Mouse (Mus musculus): ENCODE results near the gene Prkag2. TPM values are rescaled to one million over a fixed set of nuclear protein-coding genes. Genes with fewer than 3 reads are reported as not detected.
"Not testable (repeated sequence)": the region's sequence is repeated elsewhere in the genome, so short reads cannot be mapped to it uniquely, and the experiment has no call there.

Gene Prkag2
- polyA plus RNA-seq, 1 experiment from 2014 or later, result 102 TPM

DNA sequence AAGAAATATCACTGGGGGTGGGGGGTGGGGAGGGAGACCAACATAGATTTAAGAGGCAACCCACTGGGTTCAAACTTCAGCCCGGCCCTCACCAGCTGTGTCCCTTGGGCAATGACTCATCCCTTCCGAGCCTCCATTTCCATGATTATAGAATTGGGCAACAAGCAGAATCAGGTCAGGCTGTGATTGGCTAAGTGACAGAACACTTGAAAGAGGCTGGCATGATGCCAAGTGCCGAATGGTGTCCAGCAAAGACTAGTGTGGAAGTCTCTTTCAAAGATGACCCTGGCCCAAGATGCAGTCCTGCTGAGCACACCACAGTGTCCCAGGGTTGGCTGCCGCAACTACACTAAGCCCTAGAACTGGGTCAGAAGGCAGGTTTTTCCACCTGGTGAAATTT lies 14.2 kb downstream of the Prkag2 start:
- 30% methylated on average over 4 of the region's 4 CpGs for WGBS
- ATAC-seq (replicated peaks; ENCODE audit: insufficient number of reproducible peaks, insufficient read depth, low FRiP score, low read depth), result no peak
- H3K4me3 ChIP-seq, result no peak overlapping the region
- no peak overlapping the region for H3K9ac ChIP-seq
- no peaks in the 10 kb centered on the region for H3K36me3 ChIP-seq
- H3K4me2 ChIP-seq, result no peak overlapping the region
- no peaks in the 10 kb centered on the region for H3K27me3 ChIP-seq
- no peaks in the 10 kb centered on the region for H3K9me3 ChIP-seq (replicated peaks)
- H3K4me1 ChIP-seq (replicated peaks), result peaks cover 37% of the 10 kb centered on the region
- H3K27ac ChIP-seq, result peak overlapping the region; percentile 7; the same call in 1 of the 2 replicates

- no peak for ATAC-seq (replicated peaks; ENCODE audit: insufficient number of reproducible peaks, insufficient read depth, low FRiP score, low read depth)
- Histone ChIP-seq H3K4me1 (replicated peaks) (peaks cover 42% of the 10 kb centered on the region), H3K9me3 (replicated peaks) (no peaks in the 10 kb centered on the region), H3K4me2 (no peak overlapping the region), H3K9ac (no peak overlapping the region), H3K4me3 (no peak overlapping the region), H3K27me3 (no peaks in the 10 kb centered on the region), H3K27ac (no peak overlapping the region), H3K36me3 (no peaks in the 10 kb centered on the region)
- 87% methylated on average over 10 of the region's 10 CpGs for WGBS
Measured at GRCm38 (mm10) chr5:25085170-25085569, 15.3 kb downstream of the Prkag2 start.

- H3K9me3 ChIP-seq (replicated peaks), result no peaks in the 10 kb centered on the region
- no peak for ATAC-seq (replicated peaks; ENCODE audit: insufficient number of reproducible peaks, insufficient read depth, low FRiP score, low read depth)
- no peak overlapping the region for H3K4me3 ChIP-seq
- H3K4me2 ChIP-seq, result no peak overlapping the region
- no peaks in the 10 kb centered on the region for H3K27me3 ChIP-seq
- H3K27ac ChIP-seq, result no peak overlapping the region
- 38% methylated on average over 7 of the region's 7 CpGs for WGBS
- no peak overlapping the region for H3K9ac ChIP-seq
- H3K36me3 ChIP-seq, result no peaks in the 10 kb centered on the region
- peaks cover 51% of the 10 kb centered on the region for H3K4me1 ChIP-seq (replicated peaks)
Measured at GRCm38 (mm10) chr5:25083816-25084215, 16.6 kb downstream of the Prkag2 start.

DNA sequence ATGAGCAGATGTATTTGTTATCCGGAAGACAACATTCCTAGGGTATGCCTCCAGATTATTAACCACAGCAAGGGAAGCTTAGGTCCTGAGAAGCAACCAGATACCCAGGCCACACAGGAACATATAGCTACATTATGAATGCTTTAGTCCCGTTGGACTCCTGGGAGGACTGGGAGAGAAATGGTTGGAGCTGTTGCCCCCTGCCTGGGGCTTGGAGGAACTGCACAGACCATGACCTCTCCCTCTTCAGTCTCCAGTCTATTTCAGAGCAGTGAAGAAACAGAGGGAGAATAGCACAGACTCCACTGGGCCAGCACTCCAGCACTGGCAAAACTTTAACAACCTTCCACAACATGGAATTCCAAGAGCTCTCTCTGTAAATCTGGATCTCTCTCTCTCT lies 17.9 kb downstream of the Prkag2 start:
- H3K9ac ChIP-seq, result no peak overlapping the region
- H3K27me3 ChIP-seq, result no peaks in the 10 kb centered on the region
- peaks cover 46% of the 10 kb centered on the region for H3K4me1 ChIP-seq (replicated peaks)
- no peak overlapping the region for H3K27ac ChIP-seq
- no peak overlapping the region for H3K4me2 ChIP-seq
- peak; percentile 30; the same call in 1 of the 2 replicates for ATAC-seq (replicated peaks; ENCODE audit: insufficient number of reproducible peaks, insufficient read depth, low FRiP score, low read depth)
- no peaks in the 10 kb centered on the region for H3K36me3 ChIP-seq
- WGBS, result 42% methylated on average over 2 of the region's 2 CpGs
- H3K9me3 ChIP-seq (replicated peaks), result no peaks in the 10 kb centered on the region
- H3K4me3 ChIP-seq, result no peak overlapping the region

DNA sequence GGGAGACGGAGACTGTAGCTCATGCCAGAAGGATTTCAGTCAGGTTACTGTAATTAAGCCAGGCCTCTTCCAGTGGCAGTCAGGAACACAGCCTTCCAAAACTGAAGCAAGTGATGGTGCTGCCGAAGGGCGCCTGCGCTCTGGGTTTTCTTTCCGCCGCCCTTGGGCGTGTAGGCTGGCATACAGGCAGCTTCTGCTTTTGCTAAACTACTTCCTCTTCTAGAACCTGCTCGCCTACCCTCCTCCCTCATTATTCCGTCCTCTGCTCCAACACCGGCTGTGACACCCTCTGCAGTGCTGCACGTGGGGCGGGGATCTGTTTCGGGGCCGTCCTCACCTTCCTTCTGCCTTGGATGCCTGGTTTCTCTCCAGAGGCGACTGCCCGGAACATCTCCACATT lies 18.9 kb downstream of the Prkag2 start:
- no peak for ATAC-seq (replicated peaks; ENCODE audit: insufficient number of reproducible peaks, insufficient read depth, low FRiP score, low read depth)

GRCm38 (mm10) chr5:25080994-25081393 lies 19.4 kb downstream of the Prkag2 start:
- 76% methylated on average over 3 of the region's 3 CpGs for WGBS
- Histone ChIP-seq H3K27me3 (no peaks in the 10 kb centered on the region), H3K4me1 (replicated peaks) (peaks cover 34% of the 10 kb centered on the region), H3K27ac (no peak overlapping the region), H3K9me3 (replicated peaks) (no peaks in the 10 kb centered on the region), H3K9ac (no peak overlapping the region), H3K4me3 (no peak overlapping the region), H3K36me3 (no peaks in the 10 kb centered on the region), H3K4me2 (no peak overlapping the region)
- no peak for ATAC-seq (replicated peaks; ENCODE audit: insufficient number of reproducible peaks, insufficient read depth, low FRiP score, low read depth)

More for the DNA sequence above, 18.9 kb downstream of the Prkag2 start:
- Histone ChIP-seq H3K27me3 (no peaks in the 10 kb centered on the region), H3K9me3 (replicated peaks) (no peaks in the 10 kb centered on the region), H3K4me3 (no peak overlapping the region), H3K27ac (no peak overlapping the region), H3K36me3 (no peaks in the 10 kb centered on the region), H3K4me2 (no peak overlapping the region), H3K9ac (no peak overlapping the region), H3K4me1 (replicated peaks) (peaks cover 40% of the 10 kb centered on the region)
- 75% methylated on average over 16 of the region's 16 CpGs for WGBS

DNA sequence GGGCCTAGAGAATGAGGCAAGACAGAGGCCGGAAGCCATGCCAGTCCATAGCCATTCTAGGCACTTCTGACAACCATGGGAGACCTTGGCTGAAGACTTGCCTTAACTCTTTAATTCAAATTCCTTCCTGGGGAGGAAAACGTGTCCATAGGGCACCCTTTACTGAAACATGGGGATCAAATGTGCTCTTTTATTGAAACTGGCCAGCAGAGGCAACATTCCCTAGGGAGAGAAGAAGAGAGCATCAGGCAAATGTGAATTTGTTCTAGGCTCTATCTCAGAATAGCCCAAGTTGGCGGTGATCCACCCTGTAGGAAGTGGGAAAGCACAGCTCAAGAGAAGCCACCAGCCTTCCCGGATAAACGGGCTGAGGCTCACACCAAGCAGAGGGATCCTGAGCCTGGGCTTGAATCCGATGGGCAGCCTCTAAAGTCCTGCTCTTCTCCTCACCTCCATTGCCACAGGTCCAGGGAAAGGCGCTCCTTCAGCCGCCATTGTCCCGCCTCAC lies 19.9 kb downstream of the Prkag2 start:
- Histone ChIP-seq H3K36me3 (no peaks in the 10 kb centered on the region), H3K27ac (no peak overlapping the region), H3K4me3 (no peak overlapping the region), H3K9ac (no peak overlapping the region), H3K9me3 (replicated peaks) (no peaks in the 10 kb centered on the region), H3K4me2 (no peak overlapping the region), H3K4me1 (replicated peaks) (peaks cover 29% of the 10 kb centered on the region), H3K27me3 (no peaks in the 10 kb centered on the region)
- WGBS, result 86% methylated on average over 9 of the region's 9 CpGs
- ATAC-seq (replicated peaks; ENCODE audit: insufficient number of reproducible peaks, insufficient read depth, low FRiP score, low read depth), result no peak

- 68% methylated on average over 9 of the region's 9 CpGs for WGBS
- Histone ChIP-seq H3K4me1 (replicated peaks) (peaks cover 23% of the 10 kb centered on the region), H3K27ac (no peak overlapping the region), H3K36me3 (no peaks in the 10 kb centered on the region), H3K27me3 (no peaks in the 10 kb centered on the region), H3K9me3 (replicated peaks) (no peaks in the 10 kb centered on the region), H3K4me3 (no peak overlapping the region), H3K9ac (no peak overlapping the region), H3K4me2 (no peak overlapping the region)
- ATAC-seq (replicated peaks; ENCODE audit: insufficient number of reproducible peaks, insufficient read depth, low FRiP score, low read depth), result no peak
Measured at GRCm38 (mm10) chr5:25079766-25080265, 20.6 kb downstream of the Prkag2 start.

GRCm38 (mm10) chr5:25077873-25078651 lies 22.4 kb downstream of the Prkag2 start:
- no peak overlapping the region for H3K4me3 ChIP-seq
- no peak overlapping the region for H3K27ac ChIP-seq
- no peak overlapping the region for H3K9ac ChIP-seq
- H3K4me2 ChIP-seq, result no peak overlapping the region
- no peaks in the 10 kb centered on the region for H3K27me3 ChIP-seq
- no peaks in the 10 kb centered on the region for H3K36me3 ChIP-seq
- H3K4me1 ChIP-seq (replicated peaks), result peaks cover 15% of the 10 kb centered on the region
- H3K9me3 ChIP-seq (replicated peaks), result no peaks in the 10 kb centered on the region
- ATAC-seq (replicated peaks; ENCODE audit: insufficient number of reproducible peaks, insufficient read depth, low FRiP score, low read depth), result no peak
- WGBS, result 78% methylated on average over 8 of the region's 8 CpGs

- H3K9ac ChIP-seq; H3K27ac ChIP-seq; H3K9me3 ChIP-seq (replicated peaks); H3K4me3 ChIP-seq; H3K27me3 ChIP-seq; ATAC-seq (replicated peaks; ENCODE audit: insufficient number of reproducible peaks, insufficient read depth, low FRiP score, low read depth); H3K4me2 ChIP-seq; H3K36me3 ChIP-seq: not testable (repeated sequence)
- H3K4me1 ChIP-seq (replicated peaks), result peaks cover 15% of the 10 kb centered on the region
- 87% methylated on average over 13 of the region's 13 CpGs for WGBS
Measured at GRCm38 (mm10) chr5:25077258-25077657, 23.2 kb downstream of the Prkag2 start.

- H3K36me3 ChIP-seq, result no peaks in the 10 kb centered on the region
- no peak overlapping the region for H3K27ac ChIP-seq
- H3K9ac ChIP-seq, result no peak overlapping the region
- no peak for ATAC-seq (replicated peaks; ENCODE audit: insufficient number of reproducible peaks, insufficient read depth, low FRiP score, low read depth)
- no peak overlapping the region for H3K4me3 ChIP-seq
- 79% methylated on average over 4 of the region's 4 CpGs for WGBS
- H3K9me3 ChIP-seq (replicated peaks), result no peaks in the 10 kb centered on the region
- H3K4me2 ChIP-seq, result no peak overlapping the region
- no peaks in the 10 kb centered on the region for H3K27me3 ChIP-seq
- H3K4me1 ChIP-seq (replicated peaks), result peaks cover 13% of the 10 kb centered on the region
Measured at GRCm38 (mm10) chr5:25075623-25076022, 24.8 kb downstream of the Prkag2 start.

- no peaks in the 10 kb centered on the region for H3K9me3 ChIP-seq (replicated peaks)
- no peak overlapping the region for H3K9ac ChIP-seq
- no peak overlapping the region for H3K4me3 ChIP-seq
- no peaks in the 10 kb centered on the region for H3K27me3 ChIP-seq
- WGBS, result 62% methylated on average over 5 of the region's 5 CpGs
- no peak overlapping the region for H3K4me2 ChIP-seq
- H3K27ac ChIP-seq, result no peak overlapping the region
- H3K4me1 ChIP-seq (replicated peaks), result peaks cover 29% of the 10 kb centered on the region
- no peak for ATAC-seq (replicated peaks; ENCODE audit: insufficient number of reproducible peaks, insufficient read depth, low FRiP score, low read depth)
- no peaks in the 10 kb centered on the region for H3K36me3 ChIP-seq
Measured at GRCm38 (mm10) chr5:25069815-25070214, 30.6 kb downstream of the Prkag2 start.
